ENCODE assay signal across 13 mouse cellular contexts in the genomic region with DNA sequence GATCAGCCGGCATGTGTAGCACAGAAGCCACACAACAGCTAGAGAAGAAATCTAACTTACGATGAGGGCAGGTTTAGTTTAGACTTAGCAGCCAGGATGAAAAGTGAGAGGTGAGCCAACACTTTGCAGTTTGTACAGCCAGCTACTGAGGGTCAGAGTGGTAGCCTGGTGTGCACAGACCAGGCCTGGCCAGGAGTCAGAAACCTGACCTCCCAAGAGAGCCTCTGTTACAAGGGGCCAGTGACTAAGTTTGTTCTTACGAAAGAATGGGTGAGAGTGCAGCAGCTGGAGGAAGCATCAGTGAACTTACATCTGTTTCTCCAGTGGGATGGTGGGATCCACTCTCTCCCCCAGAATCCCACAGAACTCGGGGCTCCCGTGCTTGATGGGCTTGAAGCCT. TPM values are rescaled to one million over a fixed set of nuclear protein-coding genes. Genes with fewer than 3 reads are reported as not detected.
DNase-seq lines count a peak whose midpoint lies in the region; TF ChIP-seq lines count a peak whose summit lies in the region.
"Had no signal": no experiment of that assay in that cellular context is flagged by ENCODE, and none has a peak within 500 bp of the region (broad histone marks: within the 10 kb centered on the region; RNA-seq: fewer than 3 reads in every experiment).

No protein-coding gene starts in this region.

- peaks cover 52% of the 10 kb centered on the region for H3K4me1 ChIP-seq in kidney, adult 2 months (ENCODE audit: control insufficient read depth, insufficient read depth, low read length)
- H3K4me1 ChIP-seq in limb, embryonic 10.5 days = peaks cover 90% of the 10 kb centered on the region

- 80% methylated on average over 5 of the region's 5 CpGs for WGBS in kidney, adult 2 months
- WGBS in limb, embryonic 10.5 days = 86% methylated on average over 5 of the region's 5 CpGs

- H3K4me3 ChIP-seq in gastrocnemius, adult 2 months = no peak overlapping the region
- H3K4me3 ChIP-seq in kidney, adult 2 months (ENCODE audit: insufficient read depth, low read depth, low read length) = no peak overlapping the region
- H3K4me3 ChIP-seq in limb, embryonic 10.5 days = no peak overlapping the region
- H3K4me3 ChIP-seq: embryonic facial prominence, embryonic 15.5 days; heart, adult 2 months; hindbrain, embryonic 13.5 days; liver, embryonic 13.5 days had no signal

- H3K9me3 ChIP-seq in limb, embryonic 10.5 days (replicated peaks) = no peaks in the 10 kb centered on the region
- H3K9me3 ChIP-seq: embryonic facial prominence, embryonic 15.5 days; hindbrain, embryonic 13.5 days; liver, embryonic 13.5 days had no signal

- intact Hi-C loops in gastrocnemius, adult 2 months (cut with DNase I) = no loop called here

- no peaks in the 10 kb centered on the region; the same call in 1 of the 2 replicates for H3K36me3 ChIP-seq in kidney, adult 2 months (ENCODE audit: control insufficient read depth, insufficient read depth, low read length)
- peaks cover 52% of the 10 kb centered on the region for H3K36me3 ChIP-seq in limb, embryonic 10.5 days

- TF ChIP-seq CTCF in gastrocnemius, adult 2 months (IDR thresholded peaks at IDR 0.05) = no peak
- no peak for TF ChIP-seq CTCF in kidney, adult 2 months (conservative IDR thresholded peaks at IDR 0.05; ENCODE audit: insufficient read depth, insufficient read length, low read depth, low read length)

- no peak for TF ChIP-seq POLR2A in kidney, adult 2 months (IDR thresholded peaks at IDR 0.05; ENCODE audit: low read depth, low read length)

- DNase-seq in gastrocnemius, adult 2 months = peak; percentile 76
- DNase-seq in gastrocnemius, postnatal 25 days = no peak
- peak; percentile 48 for DNase-seq in kidney, adult 2 months
- DNase-seq in kidney, adult 8-10 months = no peak
- DNase-seq in 416B (ENCODE audit: low read depth) = peak; percentile 26
- no peak for DNase-seq in limb, embryonic 10.5 days (ENCODE audit: low spot score)
- DNase-seq in right cerebral cortex, postnatal 36 days (ENCODE audit: low spot score in 2 of 2) = no peak
- DNase-seq in cerebellum, adult 9-11 months = no peak
- DNase-seq: cerebellum, adult 11 months; liver, embryonic 13.5 days had no signal

- H3K27me3 ChIP-seq in kidney, adult 2 months (replicated peaks; ENCODE audit: control insufficient read depth, insufficient read depth, low read length) = no peaks in the 10 kb centered on the region
- H3K27me3 ChIP-seq in limb, embryonic 10.5 days (ENCODE audit: low read depth, poor library complexity, severe bottlenecking) = peaks cover 32% of the 10 kb centered on the region
- H3K27me3 ChIP-seq: embryonic facial prominence, embryonic 15.5 days; liver, embryonic 13.5 days had no signal

- H3K27ac ChIP-seq in gastrocnemius, adult 2 months = peak overlapping the region; percentile 64
- H3K27ac ChIP-seq in kidney, adult 2 months (ENCODE audit: insufficient read depth, low read depth, low read length) = no peak overlapping the region
- 0 out of 2 replicates have a peak overlapping the region, but pooled peaks have one; percentile 17 for H3K27ac ChIP-seq in limb, embryonic 10.5 days
- H3K27ac ChIP-seq: embryonic facial prominence, embryonic 15.5 days; heart, adult 2 months; hindbrain, embryonic 13.5 days; liver, embryonic 13.5 days had no signal

RNA-seq across cellular contexts. Expression of gene Slc25a51, which starts 38.6 kb away (rescaled TPM):
- 10 to 100 TPM; 90.1 to 99.7 TPM for total RNA-seq in gastrocnemius, adult 2 months (2021)
- 10 to 100 TPM; 74.9 to 77.3 TPM for total RNA-seq in gastrocnemius, postnatal 25 days (2021)
- 145 and 157 TPM in 2 replicates for polyA plus RNA-seq in kidney, adult 2 months (2012; rRNA removed)
- polyA plus RNA-seq in limb, embryonic 10.5 days (2016; fragmentation: Nextera tagmentation; extraction: Ambion mirVana) = 75.6 and 85.1 TPM in 2 replicates

Comparison
In these comparisons a context has a peak if more than half of its experiments do, and no peak if none do; other contexts are left out.
1. DNase-seq: peak in gastrocnemius, adult 2 months (single experiment), kidney, adult 2 months (single experiment) and 416B (single experiment); none in gastrocnemius, postnatal 25 days (single experiment), kidney, adult 8-10 months (0 of 2), limb, embryonic 10.5 days (single experiment), right cerebral cortex, postnatal 36 days (0 of 2) and cerebellum, adult 9-11 months (single experiment).